Mouse (Mus musculus): ENCODE measurements around the gene Arl14ep. TPM values are rescaled to one million over a fixed set of nuclear protein-coding genes. Genes with fewer than 3 reads are reported as not detected.

Gene Arl14ep
- polyA plus RNA-seq, 1 experiment = 7.5 TPM

DNA sequence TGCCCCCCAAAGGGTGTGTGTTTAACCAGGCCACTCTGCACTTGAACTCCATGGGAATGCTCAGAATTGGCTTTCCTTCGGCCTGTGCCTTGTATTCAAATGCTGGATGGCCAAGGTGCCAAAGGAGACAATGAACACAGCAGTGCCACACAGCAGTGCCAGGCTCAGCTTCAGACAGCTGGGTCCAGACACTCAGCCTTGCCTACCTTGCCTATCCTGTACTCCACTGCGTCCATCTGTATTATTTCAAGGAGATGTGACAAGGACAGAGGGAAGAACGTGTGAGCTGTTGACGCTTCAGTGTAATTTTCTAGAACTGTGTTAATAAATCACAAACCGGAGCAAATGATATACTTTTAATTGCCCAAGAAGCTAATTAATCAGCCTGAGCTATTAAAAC, 14.8 kb downstream of the Arl14ep start:
- Histone ChIP-seq H3K4me1 (ENCODE audit: control insufficient read depth, insufficient read depth, low read length) (no peaks in the 10 kb centered on the region), H3K4me3 (replicated peaks; ENCODE audit: extremely low read depth, low read depth, low read length) (no peak overlapping the region)
- no peak for DNase-seq
- 85% methylated on average over 5 of the region's 5 CpGs for WGBS
- TF ChIP-seq CTCF (IDR thresholded peaks at IDR 0.05; ENCODE audit: insufficient read depth, low read length) = no peak
- no peak for TF ChIP-seq POLR2A (IDR thresholded peaks at IDR 0.05; ENCODE audit: borderline replicate concordance, extremely low read depth, low read depth, low read length)

DNA sequence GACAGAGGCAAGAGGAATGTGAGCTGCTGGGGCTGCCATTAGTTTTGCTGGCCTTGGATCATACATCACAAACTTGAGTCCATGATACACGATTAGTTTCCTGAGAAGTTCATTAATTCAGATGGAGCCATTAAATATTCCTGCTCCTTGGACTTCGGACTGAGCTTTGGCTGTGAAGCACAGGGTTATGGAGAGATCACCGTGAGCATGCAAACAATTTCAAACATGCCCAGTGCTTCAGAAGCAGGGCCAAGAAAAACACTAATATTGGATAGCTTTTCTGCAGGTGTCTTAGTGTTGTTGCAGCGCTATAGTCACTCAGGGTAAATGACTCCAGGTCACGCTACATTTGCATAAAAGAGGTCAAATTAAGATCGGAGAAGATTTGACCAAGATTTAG, 15.3 kb downstream of the Arl14ep start:
- TF ChIP-seq CTCF (IDR thresholded peaks at IDR 0.05; ENCODE audit: insufficient read depth, low read length) (no peak), POLR2A (IDR thresholded peaks at IDR 0.05; ENCODE audit: borderline replicate concordance, extremely low read depth, low read depth, low read length) (no peak)
- no peak for DNase-seq
- no peak overlapping the region for H3K4me3 ChIP-seq (replicated peaks; ENCODE audit: extremely low read depth, low read depth, low read length)
- WGBS = 67% methylated on average over 6 of the region's 6 CpGs
- H3K4me1 ChIP-seq (ENCODE audit: control insufficient read depth, insufficient read depth, low read length) = no peaks in the 10 kb centered on the region

DNA sequence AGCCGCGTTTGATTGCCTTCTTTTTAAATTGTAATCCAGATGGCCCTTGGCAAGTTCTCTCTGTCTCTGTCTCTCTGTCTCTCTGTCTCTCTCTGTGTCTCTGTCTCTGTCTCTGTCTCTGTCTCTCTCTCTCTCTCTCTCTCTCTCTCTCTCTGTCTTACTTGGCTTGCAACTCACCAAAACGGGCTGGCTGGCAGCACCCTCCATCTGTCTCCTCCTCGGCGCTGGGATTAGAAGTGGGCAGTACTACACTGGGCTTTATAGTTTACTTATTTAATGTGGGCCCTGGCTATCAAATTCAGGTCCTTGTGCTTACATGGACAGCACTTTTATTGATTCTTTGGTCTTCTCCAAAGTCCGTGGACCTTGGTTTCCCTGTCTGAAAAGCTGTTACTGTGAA, 18.1 kb downstream of the Arl14ep start:
- no peak for TF ChIP-seq CTCF (IDR thresholded peaks at IDR 0.05; ENCODE audit: insufficient read depth, low read length)
- no peak for TF ChIP-seq POLR2A (IDR thresholded peaks at IDR 0.05; ENCODE audit: borderline replicate concordance, extremely low read depth, low read depth, low read length)
- 48% methylated on average over 6 of the region's 6 CpGs for WGBS
- no peak for DNase-seq
- no peak overlapping the region for H3K4me3 ChIP-seq (replicated peaks; ENCODE audit: extremely low read depth, low read depth, low read length)
- H3K4me1 ChIP-seq (ENCODE audit: control insufficient read depth, insufficient read depth, low read length) = no peaks in the 10 kb centered on the region

DNA sequence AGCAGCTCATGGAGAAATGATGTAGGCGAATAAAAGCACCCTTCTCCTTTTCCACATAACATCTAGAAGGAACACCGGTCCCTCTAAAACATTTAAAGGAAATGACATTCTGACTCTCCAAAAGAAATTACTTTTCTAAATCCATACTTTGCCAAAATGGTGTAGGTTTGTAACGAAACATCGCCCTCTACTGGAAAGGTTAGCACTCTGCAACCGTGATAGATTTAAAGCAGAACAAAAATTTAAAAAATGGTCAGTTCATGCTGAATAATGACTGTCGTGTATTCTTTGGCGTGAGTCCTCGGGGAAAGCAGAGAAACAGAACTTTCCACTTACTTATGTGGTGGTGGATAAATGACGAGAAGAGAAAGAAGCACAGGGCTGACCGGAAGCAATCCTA, 18.6 kb downstream of the Arl14ep start:
- peak; percentile 6 for DNase-seq
- 10% methylated on average over 10 of the region's 10 CpGs for WGBS
- Histone ChIP-seq H3K4me1 (ENCODE audit: control insufficient read depth, insufficient read depth, low read length) (no peaks in the 10 kb centered on the region), H3K4me3 (replicated peaks; ENCODE audit: extremely low read depth, low read depth, low read length) (no peak overlapping the region)
- TF ChIP-seq CTCF (IDR thresholded peaks at IDR 0.05; ENCODE audit: insufficient read depth, low read length) = peak; percentile 29; the same call in 1 of the 2 replicates
- TF ChIP-seq POLR2A (IDR thresholded peaks at IDR 0.05; ENCODE audit: borderline replicate concordance, extremely low read depth, low read depth, low read length) = no peak

DNA sequence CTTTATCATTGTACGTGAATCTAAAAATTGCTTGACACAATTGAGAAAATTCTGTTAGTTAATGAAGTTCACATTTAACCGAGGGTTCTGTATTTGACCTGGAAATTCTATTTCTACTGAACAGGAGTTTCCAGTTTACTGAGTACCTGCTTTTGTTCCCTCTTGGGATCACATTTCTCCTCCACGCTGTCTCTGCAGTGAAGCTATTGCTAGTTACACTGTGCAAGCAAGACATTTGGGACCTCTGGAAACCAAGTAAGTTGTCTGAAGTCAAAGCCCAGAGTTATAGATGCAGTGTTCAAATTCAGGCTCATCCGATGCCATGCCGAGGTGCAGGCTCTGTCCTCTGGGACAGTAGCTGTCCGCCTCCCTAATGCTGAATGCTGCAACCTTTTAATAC, 19.2 kb downstream of the Arl14ep start:
- no peak for DNase-seq
- TF ChIP-seq POLR2A (IDR thresholded peaks at IDR 0.05; ENCODE audit: borderline replicate concordance, extremely low read depth, low read depth, low read length) (no peak), CTCF (IDR thresholded peaks at IDR 0.05; ENCODE audit: insufficient read depth, low read length) (no peak)
- no peak overlapping the region for H3K4me3 ChIP-seq (replicated peaks; ENCODE audit: extremely low read depth, low read depth, low read length)
- 65% methylated on average over 6 of the region's 6 CpGs for WGBS
- no peaks in the 10 kb centered on the region for H3K4me1 ChIP-seq (ENCODE audit: control insufficient read depth, insufficient read depth, low read length)

DNA sequence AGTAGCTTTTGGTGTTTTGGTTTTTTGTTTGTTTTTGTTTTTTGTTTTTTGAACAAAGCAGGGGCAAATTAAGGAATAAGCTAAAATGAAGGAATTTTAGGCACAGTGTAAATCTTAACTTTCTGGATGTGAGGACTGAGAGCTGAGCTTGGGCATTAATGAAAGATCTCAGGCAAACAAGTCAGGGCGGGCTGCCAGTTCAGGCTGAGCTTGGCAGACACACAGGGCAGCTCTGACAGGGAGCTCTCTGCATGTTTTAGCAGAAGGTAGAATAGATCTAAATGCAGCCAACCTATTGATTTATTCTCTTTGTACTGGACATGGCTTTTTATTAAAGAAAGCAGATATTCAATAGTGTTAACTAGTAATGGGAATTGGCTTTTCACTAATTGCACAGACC, 31.8 kb downstream of the Arl14ep start:
- TF ChIP-seq POLR2A (IDR thresholded peaks at IDR 0.05; ENCODE audit: borderline replicate concordance, extremely low read depth, low read depth, low read length) (no peak), CTCF (IDR thresholded peaks at IDR 0.05; ENCODE audit: insufficient read depth, low read length) (no peak)
- Histone ChIP-seq H3K4me1 (ENCODE audit: control insufficient read depth, insufficient read depth, low read length) (no peaks in the 10 kb centered on the region), H3K4me3 (replicated peaks; ENCODE audit: extremely low read depth, low read depth, low read length) (no peak overlapping the region)
- DNase-seq = no peak
- WGBS = 72% methylated on average over 1 of the region's 1 CpGs

DNA sequence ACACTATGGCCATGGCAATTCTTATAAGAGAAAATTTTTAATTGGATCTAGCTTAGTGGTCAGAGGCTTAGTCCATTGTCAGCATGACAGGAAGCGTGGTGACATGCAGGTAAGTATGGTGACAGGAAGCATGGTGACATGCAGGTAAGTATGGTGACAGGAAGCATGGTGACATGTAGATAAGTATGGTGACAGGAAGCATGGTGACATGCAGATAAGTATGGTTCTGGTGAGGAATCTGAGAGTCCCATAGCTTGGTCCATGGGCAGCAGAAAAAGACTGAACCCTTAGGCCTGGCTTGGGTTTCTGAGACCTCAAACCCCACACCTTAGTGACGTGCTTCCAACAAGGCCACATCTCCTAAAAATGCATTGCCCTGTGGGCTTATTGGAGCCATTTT, 38.5 kb downstream of the Arl14ep start:
- Histone ChIP-seq H3K4me1 (ENCODE audit: control insufficient read depth, insufficient read depth, low read length) (no peaks in the 10 kb centered on the region), H3K4me3 (replicated peaks; ENCODE audit: extremely low read depth, low read depth, low read length) (no peak overlapping the region)
- DNase-seq = no peak
- TF ChIP-seq POLR2A (IDR thresholded peaks at IDR 0.05; ENCODE audit: borderline replicate concordance, extremely low read depth, low read depth, low read length) = no peak
- no peak for TF ChIP-seq CTCF (IDR thresholded peaks at IDR 0.05; ENCODE audit: insufficient read depth, low read length)
- WGBS = 94% methylated on average over 2 of the region's 2 CpGs

DNA sequence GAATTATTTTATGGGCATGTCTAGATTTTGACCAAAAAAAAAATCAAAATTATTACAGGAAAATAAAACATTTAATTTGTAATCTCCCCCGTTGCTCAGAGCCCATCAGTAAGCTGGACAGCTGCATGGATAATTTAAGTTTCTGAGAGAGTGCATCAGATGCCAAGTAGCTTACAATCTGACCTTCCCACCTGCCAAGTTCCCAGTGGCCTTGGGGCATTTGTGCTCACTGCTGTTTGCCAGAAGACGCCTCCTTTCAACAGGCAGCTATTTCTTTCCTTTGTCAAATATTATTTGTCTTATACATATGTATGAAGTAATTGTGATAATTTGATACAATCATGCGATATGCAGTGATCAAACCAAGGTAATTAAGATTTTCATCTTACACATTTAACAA, 44.3 kb downstream of the Arl14ep start:
- H3K4me3 ChIP-seq (replicated peaks; ENCODE audit: extremely low read depth, low read depth, low read length) = no peak overlapping the region
- 79% methylated on average over 3 of the region's 3 CpGs for WGBS
- no peak for DNase-seq
- H3K4me1 ChIP-seq (ENCODE audit: control insufficient read depth, insufficient read depth, low read length) = no peaks in the 10 kb centered on the region
- no peak for TF ChIP-seq POLR2A (IDR thresholded peaks at IDR 0.05; ENCODE audit: borderline replicate concordance, extremely low read depth, low read depth, low read length)
- TF ChIP-seq CTCF (IDR thresholded peaks at IDR 0.05; ENCODE audit: insufficient read depth, low read length) = no peak

Other genes starting within 250 kb of the Arl14ep start
- not detected in 2 replicates for gene Fshb, start 85.2 kb upstream of the Arl14ep start, polyA plus RNA-seq (2012; rRNA removed)